Mouse (Mus musculus) MEL (cell line): ENCODE data around the gene Anln.
"Not testable (repeated sequence)": the region's sequence is repeated elsewhere in the genome, so short reads cannot be mapped to it uniquely, and the experiment has no call there.

Source experiments
- CHD2 ChIP-seq: IDR thresholded peaks from 2 replicates; pipeline ENCODE4 v1.6.1; 2011; ENCODE audit warnings: low read length, improper control_type of control experiment
- CTCF ChIP-seq, 3 experiments: IDR thresholded peaks in 2 of 3; conservative IDR thresholded peaks in 1 of 3; 2 replicates each; pipeline ENCODE4 v1.5.1; 2011 to 2012; ENCODE audit warnings: low read length in 3 of 3, low read depth in 2 of 3, mild to moderate bottlenecking in 2 of 3, improper control_type of control experiment in 1 of 3, inconsistent platforms in 1 of 3, mixed read lengths in 1 of 3, moderate library complexity in 1 of 3; ENCODE audit not compliant: control insufficient read depth in 1 of 3, insufficient read depth in 1 of 3, poor library complexity in 1 of 3, severe bottlenecking in 1 of 3
- EP300 ChIP-seq, 2 experiments: IDR thresholded peaks; 2 replicates each; pipeline ENCODE4 v1.6.1; 2011; ENCODE audit warnings: improper control_type of control experiment in 2 of 2, low read length in 2 of 2, low read depth in 1 of 2, mild to moderate bottlenecking in 1 of 2
- GABPA ChIP-seq: IDR thresholded peaks from 2 replicates; pipeline ENCODE4 v1.6.1; 2012; ENCODE audit warnings: low read depth, mild to moderate bottlenecking, inconsistent platforms, low read length, improper control_type of control experiment, moderate library complexity
- MAFK ChIP-seq: IDR thresholded peaks from 2 replicates; pipeline ENCODE4 v1.6.1; 2011; ENCODE audit warnings: low read depth, mild to moderate bottlenecking, low read length, improper control_type of control experiment, borderline replicate concordance
- MEF2A ChIP-seq: IDR thresholded peaks from 2 replicates; pipeline ENCODE4 v1.6.1; 2014; ENCODE audit warnings: low read depth, mild to moderate bottlenecking, inconsistent platforms, low read length, improper control_type of control experiment; ENCODE audit not compliant: poor library complexity, insufficient replicate concordance, severe bottlenecking; ENCODE audit errors: extremely low read depth
- MXI1 ChIP-seq: IDR thresholded peaks from 2 replicates; pipeline ENCODE4 v1.6.1; 2011; ENCODE audit warnings: mild to moderate bottlenecking, low read depth, low read length, improper control_type of control experiment
- POLR2A ChIP-seq, 2 experiments: IDR thresholded peaks; 2 replicates each; pipeline ENCODE4 v1.6.1; 2011 to 2012; ENCODE audit warnings: low read length in 2 of 2, mild to moderate bottlenecking in 2 of 2, control low read depth in 1 of 2, improper control_type of control experiment in 1 of 2, low read depth in 1 of 2, moderate library complexity in 1 of 2; ENCODE audit not compliant: control insufficient read depth in 1 of 2, insufficient read depth in 1 of 2, poor library complexity in 1 of 2
- POLR2AphosphoS2 ChIP-seq: IDR thresholded peaks from 2 replicates; pipeline ENCODE4 v1.6.1; 2011; ENCODE audit warnings: low read length, improper control_type of control experiment
- POLR2AphosphoS5 ChIP-seq: IDR thresholded peaks from 2 replicates; pipeline ENCODE4 v1.6.1; 2012; ENCODE audit warnings: low read depth, borderline replicate concordance, mild to moderate bottlenecking, inconsistent platforms, low read length, moderate library complexity, mixed read lengths

- TF ChIP-seq GABPA; POLR2AphosphoS2; POLR2AphosphoS5; POLR2A (IDR thresholded peaks at IDR 0.05; ENCODE audit: control insufficient read depth in 1 of 2, insufficient read depth in 1 of 2, low read depth in 1 of 2, low read length in 2 of 2, poor library complexity in 1 of 2); MXI1; CHD2; MEF2A; MAFK; EP300 (IDR thresholded peaks at IDR 0.05; ENCODE audit: low read depth in 1 of 2, low read length in 2 of 2): not testable (repeated sequence)
- peak; percentile 36 to 74 (median 70); a peak in 5 of 6 replicates for TF ChIP-seq CTCF (IDR thresholded peaks at IDR 0.05 in 2 of 3, conservative IDR thresholded peaks at IDR 0.05 in 1 of 3; ENCODE audit: control insufficient read depth in 1 of 3, insufficient read depth in 1 of 3, low read depth in 2 of 3, low read length in 3 of 3, poor library complexity in 1 of 3, severe bottlenecking in 1 of 3)
Measured at GRCm38 (mm10) chr9:22408344-22408743, 19.4 kb upstream of the Anln start.
